Mouse (Mus musculus): ENCODE results near the gene Galk1. TPM values are rescaled to one million over a fixed set of nuclear protein-coding genes. Genes with fewer than 3 reads are reported as not detected.

Galk1 gene
- polyA plus RNA-seq, 2 experiments: 55.9 to 102 TPM

DNA sequence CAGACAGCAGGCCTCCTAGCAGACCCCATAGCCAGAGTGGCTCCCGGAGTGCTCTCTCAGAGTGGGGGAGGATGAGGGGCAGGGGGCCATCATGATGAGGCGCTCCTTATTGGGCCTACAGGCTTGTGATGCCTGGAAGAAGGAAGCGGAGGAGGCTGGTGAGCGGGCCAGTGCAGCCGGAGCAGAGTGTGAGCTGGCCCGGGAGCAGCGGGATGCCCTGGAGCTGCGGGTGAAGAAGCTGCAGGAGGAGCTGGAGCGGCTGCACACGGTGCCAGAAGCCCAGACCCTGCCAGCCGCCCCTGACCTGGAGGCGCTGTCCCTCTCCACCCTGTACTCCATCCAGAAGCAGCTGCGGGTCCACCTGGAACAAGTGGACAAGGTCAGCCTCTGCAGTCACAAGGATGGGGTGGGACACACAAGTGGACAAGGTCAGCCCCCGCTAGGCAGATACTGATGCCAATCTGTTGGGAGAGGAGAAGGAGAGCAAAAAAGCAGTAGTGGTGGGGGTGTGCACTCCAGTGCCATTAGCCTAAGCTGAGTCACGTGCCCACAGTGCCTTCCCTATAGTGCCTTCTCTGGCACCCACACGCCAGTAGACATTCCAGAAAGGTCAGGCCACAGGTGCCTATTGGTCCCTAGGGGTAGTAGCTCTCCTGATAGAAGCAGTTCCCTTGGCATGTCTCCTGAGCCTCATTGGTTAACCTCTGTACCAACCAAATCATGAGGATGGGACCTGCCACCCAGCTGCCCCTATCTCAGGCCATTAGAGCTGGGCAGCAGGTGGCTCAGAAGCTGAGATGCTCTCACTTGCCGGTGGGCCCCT is 46.6 kb upstream of the Galk1 start:
- H3K4me3 ChIP-seq (ENCODE audit: insufficient read depth in 1 of 2, low read depth in 2 of 2, low read length in 2 of 2): no peak overlapping the region
- no peaks in the 10 kb centered on the region for H3K27me3 ChIP-seq (ENCODE audit: control insufficient read depth, insufficient read depth, low read length)
- no peak for TF ChIP-seq CTCF (IDR thresholded peaks at IDR 0.05; ENCODE audit: low read depth)
- TF ChIP-seq EP300 (IDR thresholded peaks at IDR 0.05; ENCODE audit: low read depth): no peak
- H3K4me2 ChIP-seq (ENCODE audit: low read depth): no peak overlapping the region
- peaks cover 39% of the 10 kb centered on the region for H3K36me3 ChIP-seq (replicated peaks; ENCODE audit: control insufficient read depth, insufficient read depth, low read depth)
- H3K9ac ChIP-seq (replicated peaks): no peak overlapping the region
- 89% methylated on average over 17 of the region's 17 CpGs for WGBS (ENCODE audit: insufficient replicate concordance)
- H3K9me3 ChIP-seq (ENCODE audit: control insufficient read depth, low read length): no peaks in the 10 kb centered on the region
- H3K4me1 ChIP-seq (replicated peaks; ENCODE audit: control insufficient read depth in 2 of 2, insufficient read depth in 2 of 2, low read length in 1 of 2): peaks cover 13 to 22% of the 10 kb centered on the region in 2 experiments
- DNase-seq (ENCODE audit: low read depth in 3 of 3, low spot score in 3 of 3) (no peak), ATAC-seq (ENCODE audit: insufficient read depth) (no peak)
- no peak overlapping the region for H3K27ac ChIP-seq

DNA sequence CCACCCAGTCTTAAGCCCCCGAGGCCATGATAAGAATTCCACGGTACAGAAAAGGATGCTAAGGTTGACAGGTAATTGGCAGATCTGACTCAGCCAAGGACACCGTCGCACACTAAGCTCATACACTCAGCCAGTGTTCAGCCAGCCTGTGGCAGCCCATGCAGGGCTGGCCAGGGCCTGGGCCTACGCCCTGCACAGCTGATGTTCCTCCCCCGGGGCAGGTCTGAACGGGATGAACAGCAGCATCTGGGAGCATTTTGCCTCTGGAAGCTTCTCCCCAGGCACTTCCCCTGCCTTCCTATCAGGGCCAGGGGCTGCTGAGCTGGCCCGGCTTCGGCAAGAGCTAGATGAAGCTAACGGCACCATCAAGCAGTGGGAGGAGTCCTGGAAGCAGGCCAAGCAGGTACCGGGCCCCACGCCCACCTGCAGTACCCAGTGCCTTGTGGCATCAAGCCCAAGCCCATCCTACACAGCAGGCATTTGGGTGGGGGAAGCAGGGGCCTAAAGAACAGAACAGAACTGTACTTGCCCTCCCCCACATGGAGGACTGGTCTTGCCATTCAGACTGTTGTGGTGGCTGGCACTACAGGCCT is 45.6 kb upstream of the Galk1 start:
- 69% methylated on average over 12 of the region's 12 CpGs for WGBS (ENCODE audit: insufficient replicate concordance)
- ATAC-seq (ENCODE audit: insufficient read depth) (no peak), DNase-seq (ENCODE audit: low read depth in 3 of 3, low spot score in 3 of 3) (no peak)
- Histone ChIP-seq H3K4me1 (replicated peaks; ENCODE audit: control insufficient read depth in 2 of 2, insufficient read depth in 2 of 2, low read length in 1 of 2) (peaks cover 13 to 28% of the 10 kb centered on the region in 2 experiments), H3K36me3 (replicated peaks; ENCODE audit: control insufficient read depth, insufficient read depth, low read depth) (peaks cover 46% of the 10 kb centered on the region), H3K9me3 (ENCODE audit: control insufficient read depth, low read length) (no peaks in the 10 kb centered on the region), H3K4me2 (ENCODE audit: low read depth) (no peak overlapping the region; the same call in 1 of the 2 replicates), H3K27me3 (ENCODE audit: control insufficient read depth, insufficient read depth, low read length) (no peaks in the 10 kb centered on the region), H3K4me3 (ENCODE audit: insufficient read depth in 1 of 2, low read depth in 2 of 2, low read length in 2 of 2) (no peak overlapping the region), H3K27ac (no peak overlapping the region), H3K9ac (replicated peaks) (no peak overlapping the region)
- TF ChIP-seq CTCF (IDR thresholded peaks at IDR 0.05; ENCODE audit: low read depth): no peak
- no peak for TF ChIP-seq EP300 (IDR thresholded peaks at IDR 0.05; ENCODE audit: low read depth)

DNA sequence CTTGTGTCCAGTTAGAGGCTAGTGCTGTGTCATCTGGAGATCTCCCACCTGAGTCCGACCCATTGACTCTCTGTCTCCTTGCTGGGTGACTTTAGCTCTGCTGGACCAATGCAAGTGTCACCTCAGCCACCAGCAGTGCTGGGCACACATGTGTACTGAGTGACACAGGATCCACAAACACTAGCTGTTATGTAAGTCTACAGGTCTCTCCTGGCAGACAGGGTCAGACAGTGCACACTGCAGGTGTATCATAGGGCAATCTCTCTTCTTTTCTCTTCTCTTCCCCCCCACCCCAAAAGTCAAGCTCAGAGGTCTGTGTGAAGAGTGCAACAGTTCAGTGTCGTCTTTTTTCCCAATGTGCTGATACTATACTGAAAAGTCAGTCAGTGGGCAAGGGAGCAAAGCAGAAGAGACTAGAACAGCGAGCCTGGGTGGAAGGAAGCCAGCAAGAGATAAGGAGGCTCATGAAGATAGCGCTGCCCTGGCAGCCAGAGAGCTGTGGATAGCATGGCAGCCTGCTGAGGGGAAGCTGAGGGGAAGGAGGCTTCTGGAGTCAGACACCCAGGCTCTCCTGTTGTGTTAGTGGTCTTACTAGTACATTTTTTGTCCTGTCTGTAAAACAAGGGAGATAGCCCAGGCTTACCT is 44.8 kb upstream of the Galk1 start:
- Histone ChIP-seq H3K27me3 (ENCODE audit: control insufficient read depth, insufficient read depth, low read length) (no peaks in the 10 kb centered on the region), H3K4me2 (ENCODE audit: low read depth) (peak overlapping the region; percentile 16), H3K27ac (peak overlapping the region; percentile 50), H3K36me3 (replicated peaks; ENCODE audit: control insufficient read depth, insufficient read depth, low read depth) (peaks cover 53% of the 10 kb centered on the region), H3K4me3 (ENCODE audit: insufficient read depth in 1 of 2, low read depth in 2 of 2, low read length in 2 of 2) (no peak overlapping the region), H3K9me3 (ENCODE audit: control insufficient read depth, low read length) (no peaks in the 10 kb centered on the region), H3K4me1 (replicated peaks; ENCODE audit: control insufficient read depth in 2 of 2, insufficient read depth in 2 of 2, low read length in 1 of 2) (peaks cover 13 to 28% of the 10 kb centered on the region in 2 experiments), H3K9ac (replicated peaks) (no peak overlapping the region)
- ATAC-seq (ENCODE audit: insufficient read depth) (peak; percentile 75), DNase-seq (ENCODE audit: low read depth in 3 of 3, low spot score in 3 of 3) (peak in 1 of 3 experiments; percentile 41)
- 23% methylated on average over 4 of the region's 4 CpGs for WGBS (ENCODE audit: insufficient replicate concordance)
- no peak for TF ChIP-seq CTCF (IDR thresholded peaks at IDR 0.05; ENCODE audit: low read depth)
- TF ChIP-seq EP300 (IDR thresholded peaks at IDR 0.05; ENCODE audit: low read depth): 0 out of 2 replicates have a peak, but pooled peaks have one; percentile 27

DNA sequence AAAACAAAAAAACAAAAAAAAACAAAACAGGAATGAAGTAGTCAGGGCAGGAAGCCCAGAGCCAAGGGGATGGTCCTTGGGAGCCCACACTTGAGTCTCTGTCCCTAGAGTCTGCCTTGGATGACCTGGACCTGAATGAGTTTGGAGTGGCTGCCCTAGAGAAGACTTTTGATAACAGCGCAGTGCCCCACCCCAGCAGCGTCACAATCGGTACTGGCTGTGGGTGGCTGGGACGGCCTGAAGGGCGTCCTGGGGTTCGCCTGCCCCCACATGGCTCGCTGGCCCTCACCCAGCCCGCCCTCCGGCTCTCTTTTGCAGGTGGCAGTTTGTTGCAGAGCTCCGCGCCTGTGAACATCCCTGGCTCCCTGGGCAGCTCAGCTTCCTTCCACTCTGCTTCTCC is 43.4 kb upstream of the Galk1 start:
- no peak for DNase-seq (ENCODE audit: low read depth in 3 of 3, low spot score in 3 of 3)
- no peak for ATAC-seq (ENCODE audit: insufficient read depth)
- H3K4me1 ChIP-seq (replicated peaks; ENCODE audit: control insufficient read depth in 2 of 2, insufficient read depth in 2 of 2, low read length in 1 of 2): peaks cover 13 to 28% of the 10 kb centered on the region in 2 experiments
- H3K9ac ChIP-seq (replicated peaks): no peak overlapping the region
- WGBS (ENCODE audit: insufficient replicate concordance): 62% methylated on average over 11 of the region's 11 CpGs
- H3K27ac ChIP-seq: no peak overlapping the region
- no peak overlapping the region for H3K4me2 ChIP-seq (ENCODE audit: low read depth)
- no peak overlapping the region for H3K4me3 ChIP-seq (ENCODE audit: insufficient read depth in 1 of 2, low read depth in 2 of 2, low read length in 2 of 2)
- H3K36me3 ChIP-seq (replicated peaks; ENCODE audit: control insufficient read depth, insufficient read depth, low read depth): peaks cover 58% of the 10 kb centered on the region
- H3K9me3 ChIP-seq (ENCODE audit: control insufficient read depth, low read length): no peaks in the 10 kb centered on the region
- TF ChIP-seq EP300 (IDR thresholded peaks at IDR 0.05; ENCODE audit: low read depth) (no peak), CTCF (IDR thresholded peaks at IDR 0.05; ENCODE audit: low read depth) (no peak)
- H3K27me3 ChIP-seq (ENCODE audit: control insufficient read depth, insufficient read depth, low read length): no peaks in the 10 kb centered on the region

Data from liver, embryonic 14.5 days (tissue).